Comparison of ENCODE assay signal across 15 mouse cellular contexts in the genomic region with DNA sequence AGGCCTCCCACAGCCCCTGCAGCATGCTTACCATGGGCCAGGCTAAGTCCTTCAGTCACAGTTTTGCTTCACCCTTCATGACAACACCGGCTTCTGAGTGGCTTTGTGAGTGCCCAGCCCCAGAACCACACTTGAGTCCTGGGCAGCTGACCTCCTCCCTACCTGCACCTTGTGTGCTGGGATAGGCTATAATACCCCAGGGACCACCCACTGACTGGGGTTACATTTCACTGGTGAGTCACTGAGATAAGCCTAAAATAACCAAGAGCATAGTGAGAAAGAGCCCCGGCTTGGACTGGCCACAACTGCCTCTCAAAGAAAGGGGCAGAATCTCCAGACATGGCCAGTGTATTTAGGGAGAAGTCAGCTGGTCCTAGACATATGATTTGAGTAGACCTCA. TPM values are rescaled to one million over a fixed set of nuclear protein-coding genes. Genes with fewer than 3 reads are reported as not detected.
DNase-seq lines count a peak whose midpoint lies in the region; ATAC-seq lines count a peak whose summit lies in the region.
"Had no signal": no experiment of that assay in that cellular context is flagged by ENCODE, and none has a peak within 500 bp of the region (broad histone marks: within the 10 kb centered on the region; RNA-seq: fewer than 3 reads in every experiment).

No protein-coding gene starts in this region.

- H3K9me3 ChIP-seq in kidney, embryonic 15.5 days (replicated peaks) = no peaks in the 10 kb centered on the region
- no peaks in the 10 kb centered on the region for H3K9me3 ChIP-seq in stomach, embryonic 14.5 days (ENCODE audit: control insufficient read depth, low read depth, low read length)
- H3K9me3 ChIP-seq in intestine, embryonic 15.5 days = no peaks in the 10 kb centered on the region
- H3K9me3 ChIP-seq: hindbrain, embryonic 15.5 days; liver, embryonic 12.5 days had no signal

- peak; percentile 60; the same call in 1 of the 2 replicates for ATAC-seq in kidney, embryonic 15.5 days (replicated peaks; ENCODE audit: low FRiP score)
- ATAC-seq in stomach, embryonic 14.5 days (ENCODE audit: insufficient number of reproducible peaks, insufficient read depth, low FRiP score, low read depth) = peak; percentile 74; the same call in 1 of the 2 replicates
- ATAC-seq in intestine, embryonic 15.5 days = no peak
- ATAC-seq: forebrain, embryonic 14.5 days; liver, embryonic 12.5 days had no signal

- WGBS in kidney, embryonic 15.5 days = 58% methylated on average over 2 of the region's 2 CpGs
- 30% methylated on average over 2 of the region's 2 CpGs for WGBS in stomach, embryonic 14.5 days
- WGBS in intestine, embryonic 15.5 days = 32% methylated on average over 2 of the region's 2 CpGs

- no peak for DNase-seq in kidney, postnatal 25 days
- DNase-seq in NIH3T3 (ENCODE audit: low read depth) = peak; percentile 75
- peak; percentile 9 for DNase-seq in embryo, embryonic 11 days
- no peak for DNase-seq in adrenal gland, adult 8-10 months
- DNase-seq: adrenal gland, postnatal 10 days; cerebellum, adult 9-11 months; kidney, adult 8-10 months; lung, postnatal 10 days; right cerebral cortex, adult 18-20 months had no signal

- no peak overlapping the region for H3K4me3 ChIP-seq in kidney, embryonic 15.5 days (replicated peaks)
- H3K4me3 ChIP-seq in stomach, embryonic 14.5 days (ENCODE audit: low read depth, low read length) = no peak overlapping the region
- no peak overlapping the region for H3K4me3 ChIP-seq in intestine, embryonic 15.5 days (replicated peaks)
- H3K4me3 ChIP-seq: hindbrain, embryonic 15.5 days; liver, embryonic 12.5 days had no signal

- H3K27ac ChIP-seq in kidney, embryonic 15.5 days = no peak overlapping the region
- H3K27ac ChIP-seq in stomach, embryonic 14.5 days (ENCODE audit: low read length) = no peak overlapping the region
- no peak overlapping the region for H3K27ac ChIP-seq in intestine, embryonic 15.5 days
- H3K27ac ChIP-seq: hindbrain, embryonic 15.5 days; liver, embryonic 12.5 days had no signal

- H3K27me3 ChIP-seq in kidney, embryonic 15.5 days = no peaks in the 10 kb centered on the region
- no peaks in the 10 kb centered on the region for H3K27me3 ChIP-seq in stomach, embryonic 14.5 days (ENCODE audit: control insufficient read depth, insufficient read depth, low read length)
- H3K27me3 ChIP-seq in intestine, embryonic 15.5 days (replicated peaks) = no peaks in the 10 kb centered on the region
- H3K27me3 ChIP-seq: hindbrain, embryonic 15.5 days; liver, embryonic 12.5 days had no signal

- H3K36me3 ChIP-seq in kidney, embryonic 15.5 days = no peaks in the 10 kb centered on the region
- H3K36me3 ChIP-seq in stomach, embryonic 14.5 days (ENCODE audit: control insufficient read depth, insufficient read depth, low read length) = no peaks in the 10 kb centered on the region
- no peaks in the 10 kb centered on the region for H3K36me3 ChIP-seq in intestine, embryonic 15.5 days
- H3K36me3 ChIP-seq: hindbrain, embryonic 15.5 days; liver, embryonic 12.5 days had no signal

- H3K4me2 ChIP-seq in kidney, embryonic 15.5 days = no peak overlapping the region
- no peak overlapping the region for H3K4me2 ChIP-seq in stomach, embryonic 14.5 days (replicated peaks; ENCODE audit: low read depth, low read length)
- no peak overlapping the region for H3K4me2 ChIP-seq in intestine, embryonic 15.5 days (replicated peaks)
- H3K4me2 ChIP-seq: hindbrain, embryonic 15.5 days; liver, embryonic 12.5 days had no signal

- H3K9ac ChIP-seq in kidney, embryonic 15.5 days = no peak overlapping the region
- H3K9ac ChIP-seq in stomach, embryonic 14.5 days (replicated peaks; ENCODE audit: low read depth, low read length) = no peak overlapping the region
- H3K9ac ChIP-seq in intestine, embryonic 15.5 days = no peak overlapping the region
- H3K9ac ChIP-seq: hindbrain, embryonic 15.5 days; liver, embryonic 12.5 days had no signal

- H3K4me1 ChIP-seq in kidney, embryonic 15.5 days = 0 out of 2 replicates have a peak, but pooled peaks cover 6% of the 10 kb centered on the region
- H3K4me1 ChIP-seq in stomach, embryonic 14.5 days (ENCODE audit: control insufficient read depth, insufficient read depth, low read length) = no peaks in the 10 kb centered on the region
- no peaks in the 10 kb centered on the region for H3K4me1 ChIP-seq in intestine, embryonic 15.5 days (replicated peaks)
- H3K4me1 ChIP-seq: hindbrain, embryonic 15.5 days; liver, embryonic 12.5 days had no signal

RNA-seq across cellular contexts. Expression of a gene that starts 32.9 kb away (rescaled TPM):
- polyA plus RNA-seq in kidney, embryonic 15.5 days (2015; fragmentation: Nextera tagmentation; extraction: Ambion mirVana) = 0.08 and 0.25 TPM in 2 replicates
- polyA plus RNA-seq in stomach, embryonic 14.5 days (2014; fragmentation: Nextera tagmentation; extraction: Ambion mirVana) = 0.10 and 0.31 TPM in 2 replicates
- 10 to 100 TPM in 1 of 4 experiments, 1 to 10 TPM in 2, under 1 TPM in 1; 0.89 to 12.1 (median 1.5) TPM for total RNA-seq in adrenal gland, adult 8-10 months (2022)
- polyA plus RNA-seq in intestine, embryonic 15.5 days (2015; fragmentation: Nextera tagmentation; extraction: Ambion mirVana) = 0.11 and 0.18 TPM in 2 replicates
- polyA plus RNA-seq: liver, embryonic 12.5 days had no signal

Comparison
In these comparisons a context has a peak if more than half of its experiments do, and no peak if none do; other contexts are left out.
1. DNase-seq: peak in NIH3T3 (single experiment) and embryo, embryonic 11 days (single experiment); none in kidney, postnatal 25 days (0 of 2) and adrenal gland, adult 8-10 months (single experiment).